In genomic region chr4:118711656-118712055, GRCm38 (mm10) we compare ENCODE assay signal across 29 mouse cellular contexts. TPM values are rescaled to one million over a fixed set of nuclear protein-coding genes. Genes with fewer than 3 reads are reported as not detected.
DNase-seq lines count a peak whose midpoint lies in the region; ATAC-seq and TF ChIP-seq lines count a peak whose summit lies in the region.
"Had no signal": no experiment of that assay in that cellular context is flagged by ENCODE, and none has a peak within 500 bp of the region (broad histone marks: within the 10 kb centered on the region; RNA-seq: fewer than 3 reads in every experiment).

No protein-coding gene starts in this region.

- 65% methylated on average over 1 of the region's 1 CpGs for WGBS in heart, embryonic 12.5 days
- 15% methylated on average over 1 of the region's 1 CpGs for WGBS in neural tube, embryonic 15.5 days

- H3K9ac ChIP-seq in heart, embryonic 12.5 days = no peak overlapping the region
- no peak overlapping the region for H3K9ac ChIP-seq in ES-E14 (ENCODE audit: insufficient read depth, low read depth, low read length, poor library complexity, severe bottlenecking)
- H3K9ac ChIP-seq in neural tube, embryonic 15.5 days (replicated peaks) = no peak overlapping the region
- H3K9ac ChIP-seq: embryonic facial prominence, embryonic 13.5 days; embryonic facial prominence, embryonic 15.5 days; forebrain, embryonic 12.5 days had no signal

- DNase-seq in heart, adult 11 months = peak; percentile 28
- DNase-seq in ES-E14 (ENCODE audit: low read depth, low spot score) = peak; percentile 39
- peak; percentile 85 for DNase-seq in ZHBTc4 (ENCODE audit: low read depth, low spot score)
- no peak for DNase-seq in spleen, postnatal 14 days (ENCODE audit: low spot score in 2 of 2)
- DNase-seq: adrenal gland, adult 8-10 months; adrenal gland, postnatal 14 days; adrenal gland, postnatal 36 days; B cell, adult 2 months; cerebellum, adult 11-12 months; cerebellum, adult 8-10 months; cerebellum, adult 9-11 months; cerebellum, postnatal 14 days; cerebellum, postnatal 36 days; embryo, embryonic 11 days had no signal

- H3K4me2 ChIP-seq in heart, embryonic 12.5 days = no peak overlapping the region
- H3K4me2 ChIP-seq in neural tube, embryonic 15.5 days = no peak overlapping the region
- H3K4me2 ChIP-seq: embryonic facial prominence, embryonic 13.5 days; embryonic facial prominence, embryonic 15.5 days; forebrain, embryonic 12.5 days had no signal

- H3K4me1 ChIP-seq in heart, embryonic 12.5 days (replicated peaks) = no peaks in the 10 kb centered on the region
- peaks cover 2 to 4% of the 10 kb centered on the region in 2 experiments; a peak in 1 of 4 replicates for H3K4me1 ChIP-seq in ES-E14 (ENCODE audit: control insufficient read depth in 2 of 2, insufficient read depth in 2 of 2, low read length in 2 of 2, poor library complexity in 1 of 2)
- H3K4me1 ChIP-seq in neural tube, embryonic 15.5 days = no peaks in the 10 kb centered on the region
- H3K4me1 ChIP-seq: embryonic facial prominence, embryonic 13.5 days; embryonic facial prominence, embryonic 15.5 days; forebrain, embryonic 10.5 days; forebrain, embryonic 12.5 days had no signal

- no peak overlapping the region for H3K4me3 ChIP-seq in heart, embryonic 12.5 days
- no peak overlapping the region for H3K4me3 ChIP-seq in ES-E14 (ENCODE audit: insufficient read depth in 1 of 2, low read depth in 1 of 2, low read length in 2 of 2, poor library complexity in 1 of 2, severe bottlenecking in 1 of 2)
- H3K4me3 ChIP-seq in neural tube, embryonic 15.5 days (replicated peaks) = no peak overlapping the region
- H3K4me3 ChIP-seq: embryonic facial prominence, embryonic 13.5 days; embryonic facial prominence, embryonic 15.5 days; erythroblast, embryonic 14.5 days; forebrain, embryonic 10.5 days; forebrain, embryonic 12.5 days had no signal

- no peaks in the 10 kb centered on the region for H3K36me3 ChIP-seq in heart, embryonic 12.5 days
- no peaks in the 10 kb centered on the region for H3K36me3 ChIP-seq in ES-E14 (ENCODE audit: control insufficient read depth, insufficient read depth, low read length, poor library complexity, severe bottlenecking)
- no peaks in the 10 kb centered on the region for H3K36me3 ChIP-seq in neural tube, embryonic 15.5 days
- H3K36me3 ChIP-seq: embryonic facial prominence, embryonic 13.5 days; embryonic facial prominence, embryonic 15.5 days; forebrain, embryonic 10.5 days; forebrain, embryonic 12.5 days had no signal

- no peak overlapping the region for H3K27ac ChIP-seq in heart, embryonic 12.5 days (ENCODE audit: poor library complexity, severe bottlenecking)
- peak overlapping the region; percentile 76; the same call in 1 of the 2 replicates for H3K27ac ChIP-seq in ES-E14 (ENCODE audit: insufficient read depth, low read depth, low read length, poor library complexity, severe bottlenecking)
- H3K27ac ChIP-seq in neural tube, embryonic 15.5 days (replicated peaks) = no peak overlapping the region
- H3K27ac ChIP-seq: embryonic facial prominence, embryonic 13.5 days; embryonic facial prominence, embryonic 15.5 days; forebrain, embryonic 10.5 days; forebrain, embryonic 12.5 days had no signal

- no peak for ATAC-seq in heart, embryonic 12.5 days (ENCODE audit: insufficient number of reproducible peaks, low FRiP score)
- no peak for ATAC-seq in neural tube, embryonic 15.5 days (ENCODE audit: low FRiP score)
- ATAC-seq: CD4-positive, CD25-positive, alpha-beta regulatory T cell, adult 4 months; forebrain, embryonic 14.5 days; forebrain, embryonic 16.5 days had no signal

- in situ Hi-C loops in ES-E14 (cut with MboI; ENCODE audit: low sequenced_read_pairs in 2 of 2, unreplicated experiment in 2 of 2) = no loop called here

- 0 out of 2 replicates have a peak, but pooled peaks cover 3% of the 10 kb centered on the region for H3K27me3 ChIP-seq in heart, embryonic 12.5 days (replicated peaks)
- H3K27me3 ChIP-seq in neural tube, embryonic 15.5 days (replicated peaks) = no peaks in the 10 kb centered on the region
- H3K27me3 ChIP-seq: embryonic facial prominence, embryonic 13.5 days; embryonic facial prominence, embryonic 15.5 days; forebrain, embryonic 12.5 days had no signal

- H3K9me3 ChIP-seq in heart, embryonic 12.5 days (replicated peaks) = no peaks in the 10 kb centered on the region
- H3K9me3 ChIP-seq in ES-E14 (ENCODE audit: control insufficient read depth, insufficient read depth, low read depth, low read length) = no peaks in the 10 kb centered on the region
- no peaks in the 10 kb centered on the region for H3K9me3 ChIP-seq in neural tube, embryonic 15.5 days (replicated peaks)
- H3K9me3 ChIP-seq: embryonic facial prominence, embryonic 13.5 days; embryonic facial prominence, embryonic 15.5 days; forebrain, embryonic 10.5 days; forebrain, embryonic 12.5 days had no signal

TF ChIP-seq in ES-E14, 5 proteins besides CTCF, POLR2A, EP300 and RAD21:
- no peak for TF ChIP-seq CHD2 (IDR thresholded peaks at IDR 0.05; ENCODE audit: low read depth, low read length)
- TF ChIP-seq ZC3H11A (IDR thresholded peaks at IDR 0.05; ENCODE audit: borderline replicate concordance, low read depth, low read length) = no peak
- TF ChIP-seq HCFC1 (IDR thresholded peaks at IDR 0.05; ENCODE audit: borderline replicate concordance, insufficient read depth, low read length) = no peak
- TF ChIP-seq ZNF384 (IDR thresholded peaks at IDR 0.05; ENCODE audit: low read depth, low read length) = no peak
- TF ChIP-seq MAFK (IDR thresholded peaks at IDR 0.05; ENCODE audit: insufficient read depth, low read depth, low read length) = no peak

RNA-seq across cellular contexts. Expression of gene Olfr1340, which starts 8.3 kb away (rescaled TPM):
- polyA plus RNA-seq in heart, embryonic 12.5 days (2016; fragmentation: Nextera tagmentation; extraction: Ambion mirVana) = not detected in 2 replicates
- not detected in 2 replicates for total RNA-seq in ES-E14 (2012; rRNA removed)
- not detected in 2 replicates for polyA plus RNA-seq in neural tube, embryonic 15.5 days (2015; fragmentation: Nextera tagmentation; extraction: Ambion mirVana)
- total RNA-seq: adrenal gland, adult 18-20 months; adrenal gland, adult 8-10 months; adrenal gland, postnatal 14 days; adrenal gland, postnatal 36 days; CH12.LX; common myeloid progenitor, adult 5-6 weeks; MEL had no signal
- polyA plus RNA-seq: CD4-positive, CD25-positive, alpha-beta regulatory T cell, adult 4 months; embryonic facial prominence, embryonic 11.5 days; embryonic facial prominence, embryonic 13.5 days; erythroblast, embryonic 14.5 days; forebrain, embryonic 10.5 days; forebrain, embryonic 12.5 days; forebrain, embryonic 14.5 days; forebrain, embryonic 16.5 days had no signal

RNA-seq across cellular contexts. Expression of gene Olfr1341, which starts 8.3 kb away (rescaled TPM):
- not detected in 2 replicates for polyA plus RNA-seq in heart, embryonic 12.5 days (2016; fragmentation: Nextera tagmentation; extraction: Ambion mirVana)
- total RNA-seq in ES-E14 (2012; rRNA removed) = 0.04 TPM in 1 of 2 replicates, not detected in the other
- polyA plus RNA-seq in neural tube, embryonic 15.5 days (2015; fragmentation: Nextera tagmentation; extraction: Ambion mirVana) = not detected in 2 replicates
- total RNA-seq: adrenal gland, adult 18-20 months; adrenal gland, adult 8-10 months; adrenal gland, postnatal 14 days; adrenal gland, postnatal 36 days; CH12.LX; common myeloid progenitor, adult 5-6 weeks; MEL had no signal
- polyA plus RNA-seq: erythroblast, embryonic 14.5 days; forebrain, embryonic 10.5 days; forebrain, embryonic 12.5 days; forebrain, embryonic 14.5 days; forebrain, embryonic 16.5 days had no signal

RNA-seq across cellular contexts. Expression of gene Olfr1342, which starts 19.1 kb away (rescaled TPM):
- polyA plus RNA-seq in heart, embryonic 12.5 days (2016; fragmentation: Nextera tagmentation; extraction: Ambion mirVana) = not detected in 2 replicates
- not detected in 2 replicates for total RNA-seq in ES-E14 (2012; rRNA removed)
- not detected in 2 replicates for polyA plus RNA-seq in neural tube, embryonic 15.5 days (2015; fragmentation: Nextera tagmentation; extraction: Ambion mirVana)
- total RNA-seq: adrenal gland, adult 18-20 months; adrenal gland, adult 8-10 months; adrenal gland, postnatal 14 days; adrenal gland, postnatal 36 days; CH12.LX; common myeloid progenitor, adult 5-6 weeks; MEL had no signal
- polyA plus RNA-seq: embryonic facial prominence, embryonic 11.5 days; erythroblast, embryonic 14.5 days; forebrain, embryonic 10.5 days; forebrain, embryonic 12.5 days; forebrain, embryonic 14.5 days; forebrain, embryonic 16.5 days had no signal

RNA-seq across cellular contexts. Expression of gene Olfr1339, which starts 20.3 kb away (rescaled TPM):
- polyA plus RNA-seq in heart, embryonic 12.5 days (2016; fragmentation: Nextera tagmentation; extraction: Ambion mirVana) = not detected in 2 replicates
- total RNA-seq in ES-E14 (2012; rRNA removed) = not detected in 2 replicates
- not detected in 2 replicates for polyA plus RNA-seq in neural tube, embryonic 15.5 days (2015; fragmentation: Nextera tagmentation; extraction: Ambion mirVana)
- total RNA-seq: adrenal gland, adult 18-20 months; adrenal gland, adult 8-10 months; adrenal gland, postnatal 14 days; adrenal gland, postnatal 36 days; CH12.LX; common myeloid progenitor, adult 5-6 weeks; MEL had no signal
- polyA plus RNA-seq: CD4-positive, CD25-positive, alpha-beta regulatory T cell, adult 4 months; embryonic facial prominence, embryonic 11.5 days; embryonic facial prominence, embryonic 13.5 days; erythroblast, embryonic 14.5 days; forebrain, embryonic 10.5 days; forebrain, embryonic 12.5 days; forebrain, embryonic 14.5 days; forebrain, embryonic 16.5 days had no signal

RNA-seq across cellular contexts. Expression of gene Olfr1338, which starts 46.9 kb away (rescaled TPM):
- polyA plus RNA-seq in heart, embryonic 12.5 days (2016; fragmentation: Nextera tagmentation; extraction: Ambion mirVana) = not detected in 2 replicates
- total RNA-seq in ES-E14 (2012; rRNA removed) = not detected in 2 replicates
- polyA plus RNA-seq in neural tube, embryonic 15.5 days (2015; fragmentation: Nextera tagmentation; extraction: Ambion mirVana) = not detected in 2 replicates
- total RNA-seq: adrenal gland, adult 18-20 months; adrenal gland, adult 8-10 months; adrenal gland, postnatal 14 days; adrenal gland, postnatal 36 days; CH12.LX; common myeloid progenitor, adult 5-6 weeks; MEL had no signal
- polyA plus RNA-seq: CD4-positive, CD25-positive, alpha-beta regulatory T cell, adult 4 months; embryonic facial prominence, embryonic 11.5 days; embryonic facial prominence, embryonic 13.5 days; erythroblast, embryonic 14.5 days; forebrain, embryonic 10.5 days; forebrain, embryonic 12.5 days; forebrain, embryonic 14.5 days; forebrain, embryonic 16.5 days had no signal

Comparison
In these comparisons a context has a peak if more than half of its experiments do, and no peak if none do; other contexts are left out.
1. DNase-seq: peak in heart, adult 11 months (single experiment), ES-E14 (single experiment) and ZHBTc4 (single experiment); none in spleen, postnatal 14 days (0 of 2).